Mouse (Mus musculus) ES-E14 (cell line): ENCODE results near the gene Rnpep.

Experiments
- MAFK ChIP-seq: IDR thresholded peaks from 2 replicates; pipeline ENCODE4 v1.6.1; 2014; ENCODE audit warnings: mild to moderate bottlenecking, low read depth, low read length, inconsistent platforms; ENCODE audit not compliant: insufficient read depth
- ZC3H11A ChIP-seq: IDR thresholded peaks from 2 replicates; pipeline ENCODE4 v1.6.1; 2012; ENCODE audit warnings: low read depth, mild to moderate bottlenecking, inconsistent platforms, low read length, borderline replicate concordance
- ZNF384 ChIP-seq: IDR thresholded peaks from 2 replicates; pipeline ENCODE4 v1.6.1; 2012; ENCODE audit warnings: low read depth, low read length, inconsistent platforms

GRCm38 (mm10) chr1:135213772-135214640 lies 69.9 kb downstream of the Rnpep start:
- TF ChIP-seq ZNF384 (no peak), MAFK (no peak), ZC3H11A (no peak)
